12 mouse cellular contexts compared by ENCODE assay signal in genomic region chr4:144428868-144429267, GRCm38 (mm10). TPM values are rescaled to one million over a fixed set of nuclear protein-coding genes. Genes with fewer than 3 reads are reported as not detected.
DNase-seq lines count a peak whose midpoint lies in the region; ATAC-seq lines count a peak whose summit lies in the region.
"Had no signal": no experiment of that assay in that cellular context is flagged by ENCODE, and none has a peak within 500 bp of the region (broad histone marks: within the 10 kb centered on the region; RNA-seq: fewer than 3 reads in every experiment).

No protein-coding gene starts in this region.

- peak; percentile 16 for DNase-seq in adrenal gland, postnatal 14 days
- DNase-seq in adrenal gland, adult 8-10 months: no peak
- peak; percentile 13 to 18 for DNase-seq in lung, adult 18-20 months
- no peak for DNase-seq in lung, postnatal 10 days
- DNase-seq in adipocyte (ENCODE audit: low spot score): peak; percentile 2
- DNase-seq in kidney, postnatal 14 days: peak; percentile 8
- DNase-seq in cerebellum, adult 11-12 months: no peak
- DNase-seq: B cell, adult 2 months; cerebellum, adult 2 months had no signal

- ATAC-seq in megakaryocyte-erythroid progenitor cell, adult 5-6 weeks (replicated peaks; ENCODE audit: low FRiP score, low TSS enrichment, poor library complexity, severe bottlenecking): no peak
- ATAC-seq: midbrain, embryonic 15.5 days had no signal

RNA-seq across cellular contexts. Expression of gene 1700012P22Rik, which starts 9.7 kb away (rescaled TPM):
- not detected in 2 replicates for total RNA-seq in adrenal gland, postnatal 14 days (2021)
- not detected for total RNA-seq in adrenal gland, adult 8-10 months (2022)
- total RNA-seq in megakaryocyte-erythroid progenitor cell, adult 5-6 weeks (2014; fragmentation: Nextera tagmentation): not detected in 2 replicates
- total RNA-seq in megakaryocyte-erythroid progenitor cell, adult 5-6 weeks (2017): not detected in 2 replicates

RNA-seq across cellular contexts. Expression of gene Pramef12, which starts 20.6 kb away (rescaled TPM):
- not detected in 2 replicates for total RNA-seq in adrenal gland, postnatal 14 days (2021)
- total RNA-seq in adrenal gland, adult 8-10 months (2022): not detected
- not detected in 2 replicates for total RNA-seq in megakaryocyte-erythroid progenitor cell, adult 5-6 weeks (2014; fragmentation: Nextera tagmentation)
- not detected in 2 replicates for total RNA-seq in megakaryocyte-erythroid progenitor cell, adult 5-6 weeks (2017)
- total RNA-seq: layer of hippocampus, postnatal 14 days had no signal

RNA-seq across cellular contexts. Expression of gene Gm9944, which starts 24.2 kb away (rescaled TPM):
- total RNA-seq in adrenal gland, postnatal 14 days (2021): not detected in 2 replicates
- not detected for total RNA-seq in adrenal gland, adult 8-10 months (2022)
- total RNA-seq in megakaryocyte-erythroid progenitor cell, adult 5-6 weeks (2014; fragmentation: Nextera tagmentation): not detected in 2 replicates
- total RNA-seq in megakaryocyte-erythroid progenitor cell, adult 5-6 weeks (2017): not detected in 2 replicates
- total RNA-seq: layer of hippocampus, postnatal 14 days had no signal

RNA-seq across cellular contexts. Expression of gene Aadacl3, which starts 34.7 kb away (rescaled TPM):
- not detected in 2 replicates for total RNA-seq in adrenal gland, postnatal 14 days (2021)
- total RNA-seq in adrenal gland, adult 8-10 months (2022): not detected
- total RNA-seq in megakaryocyte-erythroid progenitor cell, adult 5-6 weeks (2014; fragmentation: Nextera tagmentation): not detected in 2 replicates
- not detected in 2 replicates for total RNA-seq in megakaryocyte-erythroid progenitor cell, adult 5-6 weeks (2017)
- total RNA-seq: layer of hippocampus, postnatal 14 days had no signal

RNA-seq across cellular contexts. Expression of gene Pramef20, which starts 51.1 kb away (rescaled TPM):
- total RNA-seq in adrenal gland, postnatal 14 days (2021): not detected in 2 replicates
- total RNA-seq in adrenal gland, adult 8-10 months (2022): not detected
- total RNA-seq in megakaryocyte-erythroid progenitor cell, adult 5-6 weeks (2014; fragmentation: Nextera tagmentation): not detected in 2 replicates
- total RNA-seq in megakaryocyte-erythroid progenitor cell, adult 5-6 weeks (2017): not detected in 2 replicates
- total RNA-seq: layer of hippocampus, postnatal 14 days had no signal

Comparison
In these comparisons a context has a peak if more than half of its experiments do, and no peak if none do; other contexts are left out.
1. DNase-seq: peak in adrenal gland, postnatal 14 days (single experiment), lung, adult 18-20 months (2 of 2), adipocyte (single experiment) and kidney, postnatal 14 days (single experiment); none in adrenal gland, adult 8-10 months (single experiment), lung, postnatal 10 days (single experiment) and cerebellum, adult 11-12 months (single experiment).